Mouse (Mus musculus): ENCODE data around the gene Trim17.
A peak's percentile ranks its signal among the peaks of the same experiment; 100 is the strongest.

Gene Trim17

GRCm38 (mm10) chr11:58968551-58968950 is 14.1 kb downstream of the Trim17 start:
- no peak for DNase-seq (ENCODE audit: low spot score in 2 of 2)

GRCm38 (mm10) chr11:58969027-58969426 is 14.5 kb downstream of the Trim17 start:
- no peak for DNase-seq (ENCODE audit: low spot score in 2 of 2)

- no peak for DNase-seq (ENCODE audit: low spot score in 2 of 2)
These were observed 15.2 kb downstream of the Trim17 start for GRCm38 (mm10) chr11:58969659-58970058.

- no peak for DNase-seq (ENCODE audit: low spot score in 2 of 2)
These were observed 16.5 kb downstream of the Trim17 start for GRCm38 (mm10) chr11:58970831-58971530.

GRCm38 (mm10) chr11:58971796-58972195 is 17.3 kb downstream of the Trim17 start:
- no peak for DNase-seq (ENCODE audit: low spot score in 2 of 2)

GRCm38 (mm10) chr11:58974414-58974813 is 19.9 kb downstream of the Trim17 start:
- DNase-seq (ENCODE audit: low spot score in 2 of 2) = no peak

GRCm38 (mm10) chr11:58977150-58977549 is 22.7 kb downstream of the Trim17 start:
- DNase-seq (ENCODE audit: low spot score in 2 of 2) = no peak

GRCm38 (mm10) chr11:58977607-58978026 is 23.1 kb downstream of the Trim17 start:
- peak in 1 of 2 experiments; percentile 19 for DNase-seq (ENCODE audit: low spot score in 2 of 2)

GRCm38 (mm10) chr11:58978027-58978705 is 23.7 kb downstream of the Trim17 start, which contains the start of gene Trim11:
TSS of gene Trim11 (plus strand) at chr11:58978093.
- DNase-seq (ENCODE audit: low spot score in 2 of 2) = peak; percentile 32 to 52

GRCm38 (mm10) chr11:58978706-58979030 is 24.2 kb downstream of the Trim17 start:
- no peak for DNase-seq (ENCODE audit: low spot score in 2 of 2)

- DNase-seq (ENCODE audit: low spot score in 2 of 2) = no peak
These were observed 24.7 kb downstream of the Trim17 start for GRCm38 (mm10) chr11:58979183-58979582.

- DNase-seq (ENCODE audit: low spot score in 2 of 2) = peak; percentile 37 to 69
These were observed 25.2 kb downstream of the Trim17 start for GRCm38 (mm10) chr11:58979661-58980060.

- DNase-seq (ENCODE audit: low spot score in 2 of 2) = no peak
These were observed 26.0 kb downstream of the Trim17 start for GRCm38 (mm10) chr11:58980381-58980990.

GRCm38 (mm10) chr11:58981541-58982447 is 27.3 kb downstream of the Trim17 start:
- DNase-seq (ENCODE audit: low spot score in 2 of 2) = peak; percentile 25 to 52

GRCm38 (mm10) chr11:58982471-58983097 is 28.1 kb downstream of the Trim17 start:
- no peak for DNase-seq (ENCODE audit: low spot score in 2 of 2)

GRCm38 (mm10) chr11:58983691-58984341 is 29.3 kb downstream of the Trim17 start:
- no peak for DNase-seq (ENCODE audit: low spot score in 2 of 2)

- DNase-seq (ENCODE audit: low spot score in 2 of 2) = no peak
These were observed 30.2 kb downstream of the Trim17 start for GRCm38 (mm10) chr11:58984657-58985056.

- no peak for DNase-seq (ENCODE audit: low spot score in 2 of 2)
These were observed 30.9 kb downstream of the Trim17 start for GRCm38 (mm10) chr11:58985299-58985917.

GRCm38 (mm10) chr11:58989166-58989565 is 34.7 kb downstream of the Trim17 start:
- DNase-seq (ENCODE audit: low spot score in 2 of 2) = no peak

- DNase-seq (ENCODE audit: low spot score in 2 of 2) = no peak
These were observed 35.7 kb downstream of the Trim17 start for GRCm38 (mm10) chr11:58990141-58990540.

Measured in urinary bladder, postnatal 36 days (tissue).